Mouse (Mus musculus) liver, embryonic 14.5 days (tissue): ENCODE measurements around the gene Srpk1.

Source experiments
- CTCF ChIP-seq: IDR thresholded peaks from 2 replicates; pipeline ENCODE4 v1.5.1; 2016; ENCODE audit warnings: antibody characterized with exemption, low read depth, control low read depth
- EP300 ChIP-seq: IDR thresholded peaks from 2 replicates; pipeline ENCODE4 v1.6.1; 2016; ENCODE audit warnings: antibody characterized with exemption, low read depth

DNA sequence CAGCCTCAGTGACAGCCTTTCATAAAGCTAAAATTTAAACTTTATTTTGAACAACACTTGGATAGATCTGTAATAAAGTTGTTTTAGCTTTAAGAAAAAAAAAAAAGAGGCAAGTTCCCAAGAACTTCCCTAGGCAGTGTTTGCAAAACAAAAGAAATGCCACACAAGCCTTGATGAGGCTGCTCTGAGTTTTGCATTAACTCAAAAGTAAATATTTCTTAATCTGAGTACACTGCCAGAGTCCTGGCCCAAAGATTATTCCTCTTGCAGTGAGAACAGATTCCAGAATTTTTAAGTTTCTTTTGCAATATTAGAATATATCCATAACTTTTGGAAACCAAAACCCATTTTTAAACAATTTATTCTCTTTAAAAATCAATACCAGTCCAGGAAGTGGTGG is 57.3 kb downstream of the Srpk1 start:
- no peak for TF ChIP-seq CTCF
- no peak for TF ChIP-seq EP300
